In genomic region chr6:118947286-118947685, GRCm38 (mm10) we compare ENCODE assay signal across 22 mouse cellular contexts.
DNase-seq lines count a peak whose midpoint lies in the region; ATAC-seq and TF ChIP-seq lines count a peak whose summit lies in the region.
"Had no signal": no experiment of that assay in that cellular context is flagged by ENCODE, and none has a peak within 500 bp of the region (broad histone marks: within the 10 kb centered on the region; RNA-seq: fewer than 3 reads in every experiment).

No protein-coding gene starts in this region.

- no peak for TF ChIP-seq EP300 in stomach, postnatal 0 days (optimal IDR thresholded peaks at IDR 0.05)

- no peaks in the 10 kb centered on the region for H3K36me3 ChIP-seq in lung, embryonic 15.5 days
- no peaks in the 10 kb centered on the region for H3K36me3 ChIP-seq in limb, embryonic 10.5 days
- H3K36me3 ChIP-seq in stomach, postnatal 0 days (ENCODE audit: control insufficient read depth, insufficient read depth, low read length) = no peaks in the 10 kb centered on the region
- no peaks in the 10 kb centered on the region for H3K36me3 ChIP-seq in forebrain, embryonic 15.5 days
- H3K36me3 ChIP-seq: kidney, embryonic 15.5 days had no signal

- H3K4me1 ChIP-seq in lung, embryonic 15.5 days = peaks cover 24% of the 10 kb centered on the region
- peaks cover 18% of the 10 kb centered on the region for H3K4me1 ChIP-seq in limb, embryonic 10.5 days
- H3K4me1 ChIP-seq in stomach, postnatal 0 days (replicated peaks; ENCODE audit: control insufficient read depth, insufficient read depth) = no peaks in the 10 kb centered on the region
- no peaks in the 10 kb centered on the region for H3K4me1 ChIP-seq in forebrain, embryonic 15.5 days
- H3K4me1 ChIP-seq: forebrain, embryonic 13.5 days had no signal

- no peak overlapping the region for H3K4me2 ChIP-seq in lung, embryonic 15.5 days
- no peak overlapping the region for H3K4me2 ChIP-seq in stomach, postnatal 0 days (replicated peaks; ENCODE audit: low read depth)
- no peak overlapping the region for H3K4me2 ChIP-seq in forebrain, embryonic 15.5 days (replicated peaks)
- H3K4me2 ChIP-seq: forebrain, embryonic 13.5 days; kidney, embryonic 15.5 days; liver, embryonic 11.5 days; midbrain, embryonic 11.5 days had no signal

- no peaks in the 10 kb centered on the region for H3K27me3 ChIP-seq in lung, embryonic 15.5 days
- H3K27me3 ChIP-seq in limb, embryonic 10.5 days (ENCODE audit: low read depth, poor library complexity, severe bottlenecking) = no peaks in the 10 kb centered on the region
- H3K27me3 ChIP-seq in stomach, postnatal 0 days (ENCODE audit: control insufficient read depth, insufficient read depth, low read length) = no peaks in the 10 kb centered on the region
- no peaks in the 10 kb centered on the region for H3K27me3 ChIP-seq in forebrain, embryonic 15.5 days
- H3K27me3 ChIP-seq: forebrain, embryonic 13.5 days; kidney, embryonic 15.5 days had no signal

- peak; percentile 50 for DNase-seq in embryo, embryonic 11 days
- no peak for DNase-seq in embryo, embryonic 10 days (ENCODE audit: low spot score)
- no peak for DNase-seq in lung, postnatal 14 days
- DNase-seq in limb, embryonic 10.5 days (ENCODE audit: low spot score) = no peak
- no peak for DNase-seq in stomach, postnatal 0 days (ENCODE audit: low spot score)
- no peak for DNase-seq in adrenal gland, adult 8-10 months
- DNase-seq: cerebellum, adult 11 months; cerebellum, adult 9-11 months; kidney, postnatal 36 days; layer of hippocampus, adult 9-11 months; liver, postnatal 0 days; right cerebral cortex, adult 18-20 months had no signal

- H3K9me3 ChIP-seq in lung, embryonic 15.5 days = no peaks in the 10 kb centered on the region
- H3K9me3 ChIP-seq in limb, embryonic 10.5 days (replicated peaks) = no peaks in the 10 kb centered on the region
- H3K9me3 ChIP-seq in stomach, postnatal 0 days (ENCODE audit: control insufficient read depth, low read length) = no peaks in the 10 kb centered on the region
- H3K9me3 ChIP-seq in forebrain, embryonic 15.5 days = no peaks in the 10 kb centered on the region
- H3K9me3 ChIP-seq: forebrain, embryonic 13.5 days; kidney, embryonic 15.5 days had no signal

- 62% methylated on average over 8 of the region's 8 CpGs for WGBS in lung, embryonic 15.5 days
- WGBS in limb, embryonic 10.5 days = 65% methylated on average over 8 of the region's 8 CpGs
- WGBS in stomach, postnatal 0 days = 79% methylated on average over 8 of the region's 8 CpGs
- WGBS in forebrain, embryonic 15.5 days = 89% methylated on average over 8 of the region's 8 CpGs

- H3K27ac ChIP-seq in lung, embryonic 15.5 days = peak overlapping the region; percentile 49; the same call in 1 of the 2 replicates
- H3K27ac ChIP-seq in limb, embryonic 10.5 days = peak overlapping the region; percentile 48; the same call in 1 of the 2 replicates
- peak overlapping the region; percentile 13; the same call in 1 of the 2 replicates for H3K27ac ChIP-seq in stomach, postnatal 0 days (replicated peaks)
- no peak overlapping the region for H3K27ac ChIP-seq in forebrain, embryonic 15.5 days (replicated peaks)
- H3K27ac ChIP-seq: forebrain, embryonic 13.5 days; kidney, embryonic 15.5 days; left cerebral cortex, adult 2 months had no signal

- no peak overlapping the region for H3K4me3 ChIP-seq in lung, embryonic 15.5 days
- H3K4me3 ChIP-seq in limb, embryonic 10.5 days = no peak overlapping the region
- H3K4me3 ChIP-seq in stomach, postnatal 0 days (ENCODE audit: low read depth, low read length) = no peak overlapping the region
- no peak overlapping the region for H3K4me3 ChIP-seq in forebrain, embryonic 15.5 days
- H3K4me3 ChIP-seq: forebrain, embryonic 13.5 days; kidney, embryonic 15.5 days; left cerebral cortex, adult 2 months had no signal

- TF ChIP-seq CTCF in stomach, postnatal 0 days (IDR thresholded peaks at IDR 0.05; ENCODE audit: low read depth) = no peak

- no peak for ATAC-seq in lung, embryonic 15.5 days (ENCODE audit: borderline replicate concordance, extremely low read depth, low FRiP score, low TSS enrichment)
- no peak for ATAC-seq in stomach, postnatal 0 days (ENCODE audit: low FRiP score, low TSS enrichment)
- ATAC-seq in forebrain, embryonic 15.5 days (replicated peaks) = no peak
- ATAC-seq: CD4-positive, CD25-positive, alpha-beta regulatory T cell, adult 4 months; forebrain, embryonic 13.5 days; hindbrain, embryonic 16.5 days; intestine, embryonic 16.5 days; liver, postnatal 0 days had no signal

- no peak overlapping the region for H3K9ac ChIP-seq in lung, embryonic 15.5 days
- no peak overlapping the region for H3K9ac ChIP-seq in stomach, postnatal 0 days (ENCODE audit: low read length)
- no peak overlapping the region for H3K9ac ChIP-seq in forebrain, embryonic 15.5 days (replicated peaks)
- H3K9ac ChIP-seq: forebrain, embryonic 13.5 days; kidney, embryonic 15.5 days; liver, postnatal 0 days had no signal
